Mouse (Mus musculus): Measurements from ENCODE around the gene Zfp575. TPM values are rescaled to one million over a fixed set of nuclear protein-coding genes. Genes with fewer than 3 reads are reported as not detected.
A peak's percentile ranks its signal among the peaks of the same experiment; 100 is the strongest.

Gene Zfp575
- total RNA-seq, 1 experiment, result 0.22 TPM

- Histone ChIP-seq H3K4me3 (ENCODE audit: insufficient read depth in 1 of 2, low read depth in 1 of 2, low read length in 2 of 2, poor library complexity in 1 of 2, severe bottlenecking in 1 of 2) (no peak overlapping the region), H3K27ac (ENCODE audit: insufficient read depth, low read depth, low read length, poor library complexity, severe bottlenecking) (no peak overlapping the region), H3K9ac (ENCODE audit: insufficient read depth, low read depth, low read length, poor library complexity, severe bottlenecking) (no peak overlapping the region), H3K4me1 (ENCODE audit: control insufficient read depth in 2 of 2, insufficient read depth in 2 of 2, low read length in 2 of 2, poor library complexity in 1 of 2) (peaks cover 2 to 8% of the 10 kb centered on the region in 2 experiments; a peak in 2 of 4 replicates), H3K36me3 (ENCODE audit: control insufficient read depth, insufficient read depth, low read length, poor library complexity, severe bottlenecking) (no peaks in the 10 kb centered on the region), H3K9me3 (ENCODE audit: control insufficient read depth, insufficient read depth, low read depth, low read length) (no peaks in the 10 kb centered on the region)
- in situ Hi-C loops (cut with MboI; ENCODE audit: low sequenced_read_pairs in 2 of 2, unreplicated experiment in 2 of 2), result no loop called here
- TF ChIP-seq CHD2 (IDR thresholded peaks at IDR 0.05; ENCODE audit: low read depth, low read length), result no peak
- no peak for TF ChIP-seq HCFC1 (IDR thresholded peaks at IDR 0.05; ENCODE audit: borderline replicate concordance, insufficient read depth, low read length)
- no peak for TF ChIP-seq MAFK (IDR thresholded peaks at IDR 0.05; ENCODE audit: insufficient read depth, low read depth, low read length)
- TF ChIP-seq ZC3H11A (IDR thresholded peaks at IDR 0.05; ENCODE audit: borderline replicate concordance, low read depth, low read length), result no peak
- no peak for TF ChIP-seq ZNF384 (IDR thresholded peaks at IDR 0.05; ENCODE audit: low read depth, low read length)
- DNase-seq (ENCODE audit: low read depth, low spot score), result no peak
Observed at GRCm38 (mm10) chr7:24591735-24592134, 4.3 kb upstream of the Zfp575 start.

DNA sequence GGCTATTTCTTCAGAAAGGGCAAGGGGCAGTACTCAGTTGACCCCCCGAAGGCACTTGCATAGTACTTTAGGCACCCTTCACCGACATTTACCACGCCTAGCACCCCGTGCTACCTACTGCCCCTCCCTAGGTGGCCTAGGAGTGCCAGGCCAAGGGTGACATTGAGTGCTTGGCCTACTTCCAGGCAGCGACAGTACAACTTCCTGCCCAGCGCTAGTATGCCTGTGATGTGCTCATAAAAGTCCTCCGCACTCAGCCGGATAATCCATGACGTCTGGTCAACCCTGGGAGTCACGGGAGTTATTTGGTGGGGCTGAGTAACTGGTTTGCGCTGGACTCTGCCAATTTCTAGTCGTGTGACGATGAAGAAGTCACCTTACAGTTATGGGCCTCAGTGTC is 895 bp upstream of the Zfp575 start:
- in situ Hi-C loops (cut with MboI; ENCODE audit: low sequenced_read_pairs in 2 of 2, unreplicated experiment in 2 of 2), result no loop called here
- no peak for DNase-seq (ENCODE audit: low read depth, low spot score)
- Histone ChIP-seq H3K36me3 (ENCODE audit: control insufficient read depth, insufficient read depth, low read length, poor library complexity, severe bottlenecking) (no peaks in the 10 kb centered on the region), H3K27ac (ENCODE audit: insufficient read depth, low read depth, low read length, poor library complexity, severe bottlenecking) (no peak overlapping the region), H3K4me3 (ENCODE audit: insufficient read depth in 1 of 2, low read depth in 1 of 2, low read length in 2 of 2, poor library complexity in 1 of 2, severe bottlenecking in 1 of 2) (no peak overlapping the region), H3K9me3 (ENCODE audit: control insufficient read depth, insufficient read depth, low read depth, low read length) (no peaks in the 10 kb centered on the region), H3K9ac (ENCODE audit: insufficient read depth, low read depth, low read length, poor library complexity, severe bottlenecking) (no peak overlapping the region), H3K4me1 (ENCODE audit: control insufficient read depth in 2 of 2, insufficient read depth in 2 of 2, low read length in 2 of 2, poor library complexity in 1 of 2) (peaks cover 2 to 7% of the 10 kb centered on the region in 2 experiments; a peak in 2 of 4 replicates)
- TF ChIP-seq CHD2 (IDR thresholded peaks at IDR 0.05; ENCODE audit: low read depth, low read length), result no peak
- no peak for TF ChIP-seq MAFK (IDR thresholded peaks at IDR 0.05; ENCODE audit: insufficient read depth, low read depth, low read length)
- TF ChIP-seq ZNF384 (IDR thresholded peaks at IDR 0.05; ENCODE audit: low read depth, low read length), result no peak
- no peak for TF ChIP-seq HCFC1 (IDR thresholded peaks at IDR 0.05; ENCODE audit: borderline replicate concordance, insufficient read depth, low read length)
- TF ChIP-seq ZC3H11A (IDR thresholded peaks at IDR 0.05; ENCODE audit: borderline replicate concordance, low read depth, low read length), result no peak

GRCm38 (mm10) chr7:24586828-24587227 is 613 bp downstream of the Zfp575 start:
- Histone ChIP-seq H3K9ac (ENCODE audit: insufficient read depth, low read depth, low read length, poor library complexity, severe bottlenecking) (no peak overlapping the region), H3K4me1 (ENCODE audit: control insufficient read depth in 2 of 2, insufficient read depth in 2 of 2, low read length in 2 of 2, poor library complexity in 1 of 2) (peaks cover 2 to 7% of the 10 kb centered on the region in 2 experiments; a peak in 2 of 4 replicates), H3K36me3 (ENCODE audit: control insufficient read depth, insufficient read depth, low read length, poor library complexity, severe bottlenecking) (no peaks in the 10 kb centered on the region), H3K4me3 (ENCODE audit: insufficient read depth in 1 of 2, low read depth in 1 of 2, low read length in 2 of 2, poor library complexity in 1 of 2, severe bottlenecking in 1 of 2) (peak overlapping the region; percentile 35 to 62; a peak in 3 of 4 replicates), H3K9me3 (ENCODE audit: control insufficient read depth, insufficient read depth, low read depth, low read length) (no peaks in the 10 kb centered on the region), H3K27ac (ENCODE audit: insufficient read depth, low read depth, low read length, poor library complexity, severe bottlenecking) (no peak overlapping the region)
- DNase-seq (ENCODE audit: low read depth, low spot score), result no peak
- in situ Hi-C loops (cut with MboI; ENCODE audit: low sequenced_read_pairs in 2 of 2, unreplicated experiment in 2 of 2), result no loop called here
- no peak for TF ChIP-seq ZC3H11A (IDR thresholded peaks at IDR 0.05; ENCODE audit: borderline replicate concordance, low read depth, low read length)
- TF ChIP-seq HCFC1 (IDR thresholded peaks at IDR 0.05; ENCODE audit: borderline replicate concordance, insufficient read depth, low read length), result no peak
- no peak for TF ChIP-seq MAFK (IDR thresholded peaks at IDR 0.05; ENCODE audit: insufficient read depth, low read depth, low read length)
- TF ChIP-seq CHD2 (IDR thresholded peaks at IDR 0.05; ENCODE audit: low read depth, low read length), result no peak
- TF ChIP-seq ZNF384 (IDR thresholded peaks at IDR 0.05; ENCODE audit: low read depth, low read length), result no peak

- H3K27ac ChIP-seq (ENCODE audit: insufficient read depth, low read depth, low read length, poor library complexity, severe bottlenecking), result no peak overlapping the region
- H3K4me1 ChIP-seq (ENCODE audit: control insufficient read depth in 2 of 2, insufficient read depth in 2 of 2, low read length in 2 of 2, poor library complexity in 1 of 2), result peaks cover 2 to 7% of the 10 kb centered on the region in 2 experiments; a peak in 2 of 4 replicates
- peak overlapping the region; percentile 49; the same call in 1 of the 2 replicates for H3K9ac ChIP-seq (ENCODE audit: insufficient read depth, low read depth, low read length, poor library complexity, severe bottlenecking)
- peak overlapping the region; percentile 67 to 77 for H3K4me3 ChIP-seq (ENCODE audit: insufficient read depth in 1 of 2, low read depth in 1 of 2, low read length in 2 of 2, poor library complexity in 1 of 2, severe bottlenecking in 1 of 2)
- no peaks in the 10 kb centered on the region for H3K36me3 ChIP-seq (ENCODE audit: control insufficient read depth, insufficient read depth, low read length, poor library complexity, severe bottlenecking)
- TF ChIP-seq ZNF384 (IDR thresholded peaks at IDR 0.05; ENCODE audit: low read depth, low read length) (no peak), MAFK (IDR thresholded peaks at IDR 0.05; ENCODE audit: insufficient read depth, low read depth, low read length) (no peak), HCFC1 (IDR thresholded peaks at IDR 0.05; ENCODE audit: borderline replicate concordance, insufficient read depth, low read length) (no peak), ZC3H11A (IDR thresholded peaks at IDR 0.05; ENCODE audit: borderline replicate concordance, low read depth, low read length) (no peak)
- H3K9me3 ChIP-seq (ENCODE audit: control insufficient read depth, insufficient read depth, low read depth, low read length), result no peaks in the 10 kb centered on the region
- no peak for DNase-seq (ENCODE audit: low read depth, low spot score)
- in situ Hi-C loops (cut with MboI; ENCODE audit: low sequenced_read_pairs in 2 of 2, unreplicated experiment in 2 of 2), result no loop called here
Observed at GRCm38 (mm10) chr7:24585995-24586394, 1.4 kb downstream of the Zfp575 start.

All from ES-E14 (cell line).